Mouse (Mus musculus): Measurements from ENCODE around the gene Tas1r1. TPM values are rescaled to one million over a fixed set of nuclear protein-coding genes. Genes with fewer than 3 reads are reported as not detected.

The Tas1r1 gene
- total and polyA plus RNA-seq, 3 experiments, result 0.12 to 0.21 TPM; not detected in 1

DNA sequence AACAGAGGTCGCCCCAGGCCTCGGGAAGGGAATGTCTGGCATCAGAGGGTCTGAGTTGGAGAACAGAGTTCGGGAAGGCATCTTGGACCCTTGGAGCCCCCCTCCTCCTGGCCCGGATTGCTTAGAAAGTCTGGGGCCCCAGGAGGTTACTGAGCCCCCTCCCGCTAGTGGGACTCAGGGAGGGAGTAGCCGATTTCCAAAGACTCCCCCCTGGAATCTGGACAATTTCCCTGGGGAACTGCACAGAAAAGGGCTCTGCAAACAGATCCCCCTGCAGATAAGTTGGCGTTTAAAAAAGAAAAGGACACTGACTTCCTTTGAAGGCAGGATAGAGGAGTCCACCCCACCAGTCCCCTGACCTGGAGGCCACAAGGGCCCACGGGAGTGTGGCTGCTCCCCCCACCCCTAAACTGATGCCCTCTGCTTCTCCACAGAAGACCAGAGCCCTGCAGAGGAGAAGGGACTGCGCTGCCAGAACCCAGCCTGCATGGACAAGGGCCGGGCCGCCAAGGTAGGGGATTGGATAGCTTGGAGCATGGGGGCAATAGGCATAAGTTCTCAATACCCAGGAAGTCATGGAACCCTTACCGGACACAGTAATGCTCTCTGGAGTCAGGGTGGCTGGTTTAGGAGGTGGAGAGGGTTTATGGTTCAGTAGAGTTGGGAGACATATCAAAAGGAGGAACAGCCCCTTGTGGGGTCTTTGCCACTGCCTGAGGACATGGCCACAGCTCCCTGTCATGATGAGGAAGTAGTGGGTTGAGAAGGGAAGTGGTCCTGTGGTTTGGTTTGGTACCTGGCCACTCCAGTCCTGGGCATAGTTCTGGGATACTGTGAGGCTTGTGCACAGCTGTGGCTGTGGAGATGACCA lies 49.1 kb upstream of the Tas1r1 start:
- peaks cover 7% of the 10 kb centered on the region for H3K79me2 ChIP-seq (ENCODE audit: control insufficient read depth, insufficient read depth, low read length, poor library complexity)
- no peaks in the 10 kb centered on the region for H3K27me3 ChIP-seq (ENCODE audit: control insufficient read depth in 1 of 2, insufficient read depth in 2 of 2, low read length in 2 of 2)
- H3K4me1 ChIP-seq (ENCODE audit: control insufficient read depth in 1 of 2, insufficient read depth in 2 of 2, low read length in 2 of 2), result peaks cover 6 to 24% of the 10 kb centered on the region in 2 experiments
- TF ChIP-seq POLR2AphosphoS5 (IDR thresholded peaks at IDR 0.05; ENCODE audit: borderline replicate concordance, low read depth, low read length) (no peak), EP300 (IDR thresholded peaks at IDR 0.05; ENCODE audit: low read depth in 1 of 2, low read length in 2 of 2) (peak in 1 of 2 experiments; percentile 55; a peak in 2 of 4 replicates)
- peak overlapping the region; percentile 32 for H3K27ac ChIP-seq (ENCODE audit: control insufficient read depth, low read depth, low read length)
- H3K9me3 ChIP-seq (replicated peaks; ENCODE audit: insufficient read depth, low read length), result no peaks in the 10 kb centered on the region
- peak overlapping the region; percentile 95 for H3K9ac ChIP-seq (ENCODE audit: control insufficient read depth, low read depth, low read length, poor library complexity, severe bottlenecking)
- DNase-seq (ENCODE audit: low read depth, low spot score), result peak; percentile 72
- peak overlapping the region; percentile 90 to 94 for H3K4me3 ChIP-seq (ENCODE audit: control insufficient read depth in 1 of 2, insufficient read depth in 1 of 2, low read depth in 2 of 2, low read length in 2 of 2)
- peaks cover 0 to 14% of the 10 kb centered on the region in 2 experiments; a peak in 2 of 4 replicates for H3K36me3 ChIP-seq (ENCODE audit: control insufficient read depth in 1 of 2, insufficient read depth in 2 of 2, low read length in 2 of 2)

DNA sequence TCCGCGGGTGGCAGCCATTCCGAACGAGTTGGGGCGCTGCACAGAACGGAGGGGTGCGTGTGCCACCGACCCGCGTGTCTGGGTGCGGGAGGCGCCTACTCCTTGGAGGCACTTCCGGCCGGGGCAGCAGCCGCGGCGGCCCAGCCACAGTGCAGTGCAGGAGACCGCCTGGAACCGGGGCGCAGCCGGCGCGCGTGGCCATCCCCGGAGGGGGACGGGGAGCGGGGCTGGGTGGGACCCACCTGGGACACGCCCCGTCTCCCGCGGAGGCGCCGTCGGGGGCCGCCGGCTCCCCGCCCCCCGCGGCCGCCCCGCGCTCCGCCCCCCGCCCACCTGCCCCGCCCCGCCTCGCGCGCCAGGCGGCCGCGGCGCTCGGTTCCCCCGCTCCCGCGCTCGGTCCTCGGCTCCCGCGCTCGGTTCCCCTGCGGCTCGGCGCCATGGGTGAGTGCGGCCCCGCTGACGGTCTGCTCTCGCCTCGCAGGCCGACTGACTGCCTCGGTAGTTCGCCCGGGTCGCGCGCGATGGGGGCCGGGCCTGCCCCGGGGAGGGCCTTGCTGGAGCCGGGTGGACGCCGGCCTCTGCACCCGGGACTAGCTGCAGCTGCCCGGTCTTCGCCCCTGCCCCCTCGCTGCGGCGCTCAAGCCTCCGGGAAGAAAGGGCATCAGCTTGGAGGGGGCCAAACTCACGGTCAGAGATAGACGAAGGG lies 48.3 kb upstream of the Tas1r1 start:
- H3K79me2 ChIP-seq (ENCODE audit: control insufficient read depth, insufficient read depth, low read length, poor library complexity), result peaks cover 7% of the 10 kb centered on the region
- H3K9ac ChIP-seq (ENCODE audit: control insufficient read depth, low read depth, low read length, poor library complexity, severe bottlenecking), result peak overlapping the region; percentile 95
- peak overlapping the region; percentile 90 to 94 for H3K4me3 ChIP-seq (ENCODE audit: control insufficient read depth in 1 of 2, insufficient read depth in 1 of 2, low read depth in 2 of 2, low read length in 2 of 2)
- peak overlapping the region; percentile 59 for H3K27ac ChIP-seq (ENCODE audit: control insufficient read depth, low read depth, low read length)
- peak; percentile 66 for DNase-seq (ENCODE audit: low read depth, low spot score)
- H3K4me1 ChIP-seq (ENCODE audit: control insufficient read depth in 1 of 2, insufficient read depth in 2 of 2, low read length in 2 of 2), result peaks cover 3 to 19% of the 10 kb centered on the region in 2 experiments; a peak in 3 of 4 replicates
- no peaks in the 10 kb centered on the region for H3K9me3 ChIP-seq (replicated peaks; ENCODE audit: insufficient read depth, low read length)
- TF ChIP-seq MXI1 (IDR thresholded peaks at IDR 0.05; ENCODE audit: low read depth, low read length), result peak; percentile 51; the same call in 1 of the 2 replicates
- peak; percentile 61; the same call in 1 of the 2 replicates for TF ChIP-seq ZMIZ1 (IDR thresholded peaks at IDR 0.05; ENCODE audit: low read depth, low read length)
- TF ChIP-seq POLR2AphosphoS2 (IDR thresholded peaks at IDR 0.05; ENCODE audit: low read length), result peak; percentile 63; the same call in 1 of the 2 replicates
- TF ChIP-seq POLR2A (IDR thresholded peaks at IDR 0.05; ENCODE audit: control insufficient read depth in 1 of 2, insufficient read depth in 1 of 2, low read depth in 1 of 2, low read length in 2 of 2, poor library complexity in 1 of 2), result peak; percentile 65 to 80; a peak in 3 of 4 replicates
- TF ChIP-seq NELFE (IDR thresholded peaks at IDR 0.05; ENCODE audit: low read depth, low read length), result peak; percentile 65
- TF ChIP-seq RCOR1 (IDR thresholded peaks at IDR 0.05; ENCODE audit: low read depth, low read length), result no peak
- no peak for TF ChIP-seq ELF1 (IDR thresholded peaks at IDR 0.05; ENCODE audit: low read depth, low read length)
- peak; percentile 86; the same call in 1 of the 2 replicates for TF ChIP-seq UBTF (IDR thresholded peaks at IDR 0.05; ENCODE audit: borderline replicate concordance, insufficient read depth, low read depth, low read length)
- TF ChIP-seq RAD21 (IDR thresholded peaks at IDR 0.05; ENCODE audit: low read depth, low read length), result no peak
- TF ChIP-seq USF2 (IDR thresholded peaks at IDR 0.05; ENCODE audit: borderline replicate concordance in 1 of 2, insufficient read depth in 1 of 2, low read depth in 1 of 2, low read length in 2 of 2), result no peak
- TF ChIP-seq JUND (IDR thresholded peaks at IDR 0.05; ENCODE audit: low read depth, low read length), result no peak
- no peak for TF ChIP-seq CHD1 (IDR thresholded peaks at IDR 0.05; ENCODE audit: low read depth, low read length)
- TF ChIP-seq MAZ (IDR thresholded peaks at IDR 0.05; ENCODE audit: low read depth, low read length), result peak; percentile 18; the same call in 1 of the 2 replicates
- peaks cover 0 to 13% of the 10 kb centered on the region in 2 experiments; a peak in 2 of 4 replicates for H3K36me3 ChIP-seq (ENCODE audit: control insufficient read depth in 1 of 2, insufficient read depth in 2 of 2, low read length in 2 of 2)
- H3K27me3 ChIP-seq (ENCODE audit: control insufficient read depth in 1 of 2, insufficient read depth in 2 of 2, low read length in 2 of 2), result no peaks in the 10 kb centered on the region
